Mouse (Mus musculus): ENCODE measurements around the gene Camkmt.

GRCm38 (mm10) chr17:85098677-85099323 lies 8.4 kb downstream of the Camkmt start:
- TF ChIP-seq CTCF (IDR thresholded peaks at IDR 0.05; ENCODE audit: borderline replicate concordance, insufficient read depth, low read length) (no peak), POLR2A (IDR thresholded peaks at IDR 0.05; ENCODE audit: low read depth, low read length) (no peak)

Measured in embryonic fibroblast, embryonic 13.5 days (primary cell).